Mouse (Mus musculus): ENCODE measurements at regions not wholly inside any gene's neighbourhood (a gene's known extent, or its start where the extent isn't known, plus 50 kb on each side); places are given as distances from the start of the nearest gene placed in this dataset.
"Not testable (repeated sequence)": the region's sequence is repeated elsewhere in the genome, so short reads cannot be mapped to it uniquely, and the experiment has no call there.

DNA sequence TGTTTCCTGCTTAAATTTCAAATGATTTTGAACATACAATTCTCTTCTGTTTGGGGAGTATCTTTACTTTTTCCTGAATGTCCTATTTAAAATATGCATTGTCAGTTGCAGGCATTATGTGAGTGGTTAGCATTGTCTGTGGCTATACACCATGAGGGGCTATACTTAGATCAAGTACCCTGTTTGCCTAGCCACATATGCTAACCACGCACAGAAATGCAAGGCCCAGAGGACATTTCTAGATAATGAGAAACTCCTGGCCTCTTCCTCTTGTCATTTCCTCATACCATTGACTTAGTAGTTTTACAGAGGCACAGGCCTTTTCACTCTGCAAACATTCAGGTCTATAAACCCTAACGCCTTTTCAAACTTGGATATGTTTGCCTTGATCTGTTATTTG, 267.1 kb upstream of the Ift57 start:
- no peak overlapping the region for H3K27ac ChIP-seq
- intact Hi-C loops (cut with DNase I), result no loop called here
- no peak overlapping the region for H3K4me3 ChIP-seq
- no peak for DNase-seq (ENCODE audit: extremely low spot score in 1 of 2, low spot score in 2 of 2)
- TF ChIP-seq CTCF (IDR thresholded peaks at IDR 0.05), result no peak

DNA sequence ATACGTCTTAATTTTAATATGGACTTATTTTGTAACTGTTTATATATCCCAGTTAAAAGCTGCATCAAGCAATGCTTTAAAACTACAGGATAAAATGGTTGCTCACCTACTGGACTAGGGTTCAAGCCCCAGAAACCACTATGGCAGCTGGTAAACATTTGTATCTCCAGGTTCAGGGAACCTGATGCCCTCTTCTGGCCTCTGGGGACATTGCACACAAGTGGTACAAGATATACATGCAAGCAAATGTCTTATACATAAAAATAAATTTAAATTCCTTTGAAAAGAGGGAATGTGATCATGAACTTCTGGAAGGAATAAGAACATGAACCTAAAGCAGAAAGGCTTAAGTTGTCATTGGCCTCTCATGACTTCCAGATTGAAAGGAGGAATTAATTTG, 257.8 kb upstream of the Ift57 start:
- DNase-seq (ENCODE audit: extremely low spot score in 1 of 2, low spot score in 2 of 2), result no peak
- TF ChIP-seq CTCF (IDR thresholded peaks at IDR 0.05), result peak; percentile 25
- intact Hi-C loops (cut with DNase I), result no loop called here
- Histone ChIP-seq H3K4me3 (no peak overlapping the region), H3K27ac (no peak overlapping the region)

DNA sequence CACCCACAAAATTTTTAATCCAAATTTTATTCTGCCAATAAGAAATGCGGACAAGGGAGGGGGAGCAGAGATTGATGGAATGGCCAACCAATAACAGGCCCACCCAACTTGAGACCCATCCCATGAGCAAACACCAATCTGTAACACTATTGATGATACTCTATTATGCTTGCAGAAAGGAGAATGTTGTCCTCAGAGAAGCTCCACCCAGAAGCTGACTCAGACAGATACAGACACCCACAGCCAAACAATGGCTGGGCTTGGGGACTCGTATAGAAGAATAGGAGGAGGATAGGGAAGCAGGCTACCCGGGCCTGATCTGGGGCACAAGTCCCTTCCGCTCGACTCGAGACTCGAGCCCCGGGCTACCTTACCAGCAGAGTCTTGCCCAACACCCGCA, 251.7 kb upstream of the Ift57 start:
- intact Hi-C loops (cut with DNase I); H3K4me3 ChIP-seq; H3K27ac ChIP-seq; DNase-seq (ENCODE audit: extremely low spot score in 1 of 2, low spot score in 2 of 2): not testable (repeated sequence)

DNA sequence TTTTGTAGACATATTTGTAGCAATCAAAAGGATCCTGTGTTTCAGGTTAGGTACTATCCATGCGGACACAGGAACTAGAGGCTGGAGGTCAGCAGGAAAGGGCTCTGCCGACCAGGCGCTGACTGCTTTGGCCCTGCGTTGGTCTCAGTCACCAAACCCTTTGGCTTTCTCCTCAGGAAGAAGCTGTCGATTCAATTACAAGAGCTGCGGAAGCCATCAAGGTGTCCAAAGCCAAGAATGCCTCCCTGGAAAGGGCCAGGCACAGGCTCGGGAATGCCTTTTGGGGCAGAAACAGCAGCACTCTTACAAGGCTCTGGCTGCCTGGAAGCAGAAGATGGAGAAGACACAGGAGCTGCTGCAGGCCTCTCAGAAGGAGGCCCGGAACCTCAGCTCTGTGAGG, 205.2 kb upstream of the Ift57 start:
- no peak for TF ChIP-seq CTCF (IDR thresholded peaks at IDR 0.05)
- Histone ChIP-seq H3K27ac (no peak overlapping the region), H3K4me3 (no peak overlapping the region)
- intact Hi-C loops (cut with DNase I), result no loop called here
- DNase-seq (ENCODE audit: extremely low spot score in 1 of 2, low spot score in 2 of 2), result no peak

DNA sequence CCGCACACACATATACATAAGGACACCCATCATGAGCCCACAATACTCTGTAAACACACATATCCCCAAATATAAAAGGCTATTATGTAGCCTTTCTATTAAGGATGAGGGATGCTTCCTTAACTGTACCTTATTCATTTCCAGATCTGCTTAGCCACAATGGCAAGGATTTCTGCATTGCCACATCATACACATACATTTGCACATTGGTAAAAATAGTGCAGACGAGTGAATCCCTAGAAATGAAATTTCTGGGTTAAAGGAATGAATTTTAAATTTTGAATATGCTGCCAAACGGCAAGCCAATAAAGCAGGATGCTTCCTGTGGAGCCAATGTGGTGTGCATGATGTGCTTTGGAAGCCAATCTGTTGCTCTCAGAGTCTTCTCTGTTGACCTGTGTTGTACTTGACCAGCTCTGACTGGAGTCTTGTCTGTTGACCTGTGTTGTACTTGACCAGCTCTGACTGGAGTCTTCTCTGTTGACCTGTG, 201.5 kb upstream of the Ift57 start:
- TF ChIP-seq CTCF (IDR thresholded peaks at IDR 0.05), result no peak
- DNase-seq (ENCODE audit: extremely low spot score in 1 of 2, low spot score in 2 of 2), result no peak
- Histone ChIP-seq H3K4me3 (no peak overlapping the region), H3K27ac (no peak overlapping the region)
- intact Hi-C loops (cut with DNase I), result loop anchor here (5.0 kb wide), 1 partner anchor 330 kb away; no protein-coding TSS in a partner anchor

DNA sequence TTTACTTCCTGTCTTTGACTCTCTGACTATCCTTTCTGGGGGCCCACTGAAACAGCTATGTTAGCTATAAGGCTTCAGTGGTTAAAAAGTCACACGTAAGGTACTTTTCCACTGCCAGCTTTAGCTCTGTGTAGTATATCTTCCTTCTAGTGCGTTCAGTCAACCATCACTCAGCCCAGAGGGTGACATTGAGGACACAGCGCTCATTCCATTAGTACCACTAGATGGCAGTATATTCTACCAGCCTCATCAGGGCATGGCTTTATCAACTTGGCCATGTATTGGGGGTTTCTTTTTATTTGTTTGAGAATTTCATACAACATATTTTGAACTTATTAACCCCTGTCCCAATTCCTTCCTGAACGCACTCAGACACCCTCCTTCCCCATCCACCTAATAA, 198.2 kb upstream of the Ift57 start:
- H3K27ac ChIP-seq, result no peak overlapping the region
- intact Hi-C loops (cut with DNase I), result loop anchor here (5.0 to 10.0 kb wide), 4 partner anchors 116 to 544 kb away; partner anchors contain the start of gene Ift57
- H3K4me3 ChIP-seq, result no peak overlapping the region
- DNase-seq (ENCODE audit: extremely low spot score in 1 of 2, low spot score in 2 of 2), result peak in 1 of 2 experiments; percentile 32
- TF ChIP-seq CTCF (IDR thresholded peaks at IDR 0.05), result peak; percentile 86

DNA sequence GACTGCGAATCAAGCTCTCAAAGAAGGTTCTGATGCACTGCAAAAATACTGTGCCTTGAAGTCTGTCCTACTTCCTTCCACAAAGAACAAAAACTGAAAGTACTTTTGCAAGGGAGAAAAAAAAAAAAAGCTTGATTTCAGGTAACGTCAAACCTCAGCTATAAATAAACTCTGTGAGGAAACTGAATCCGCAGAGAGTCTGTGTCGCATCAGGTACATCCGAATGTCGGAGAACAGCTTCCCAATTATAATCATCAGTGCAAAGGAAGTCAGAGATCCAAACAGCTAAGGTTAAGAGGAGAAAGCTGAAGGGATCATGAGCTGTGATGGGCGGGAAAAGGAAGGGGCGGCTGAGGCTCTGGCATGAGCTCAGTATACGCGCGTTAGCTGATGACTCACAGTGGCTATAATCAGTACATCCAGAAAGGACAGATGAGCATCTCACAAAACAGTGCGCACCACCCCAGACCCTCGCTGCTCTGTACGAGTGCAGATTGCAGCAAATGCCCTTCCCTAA, 195.1 kb upstream of the Ift57 start:
- Histone ChIP-seq H3K27ac (peak overlapping the region; percentile 71), H3K4me3 (0 out of 2 replicates have a peak overlapping the region, but pooled peaks have one; percentile 18)
- peak; percentile 41 to 49 for DNase-seq (ENCODE audit: extremely low spot score in 1 of 2, low spot score in 2 of 2)
- TF ChIP-seq CTCF (IDR thresholded peaks at IDR 0.05), result no peak
- intact Hi-C loops (cut with DNase I), result loop anchor here (1.0 to 10.0 kb wide), 7 partner anchors 17 to 541 kb away; partner anchors contain the start of gene Ift57

DNA sequence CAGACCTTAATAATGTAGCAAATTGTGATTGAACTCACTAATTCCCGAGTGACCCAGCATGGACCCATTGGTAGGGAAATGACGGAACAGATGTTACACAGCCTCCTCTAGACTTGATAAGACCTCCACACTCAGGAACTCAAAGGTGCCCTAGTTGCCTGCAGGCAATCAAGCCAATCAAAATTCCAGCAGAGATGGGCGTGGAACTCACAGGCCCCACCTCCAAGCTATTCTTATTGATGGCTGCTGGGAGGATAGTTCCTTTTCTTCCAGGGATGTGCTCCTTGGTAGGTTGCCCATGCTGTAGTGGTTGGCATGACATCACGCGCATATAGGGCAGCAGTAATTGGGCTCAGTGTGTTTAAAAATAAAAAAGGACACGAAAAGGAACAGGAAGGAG, 194.4 kb upstream of the Ift57 start:
- TF ChIP-seq CTCF (IDR thresholded peaks at IDR 0.05), result no peak
- Histone ChIP-seq H3K4me3 (no peak overlapping the region), H3K27ac (peak overlapping the region; percentile 71)
- intact Hi-C loops (cut with DNase I), result loop anchor here (1.0 to 10.0 kb wide), 6 partner anchors 16 to 540 kb away; partner anchors contain the start of gene Ift57
- DNase-seq (ENCODE audit: extremely low spot score in 1 of 2, low spot score in 2 of 2), result no peak

DNA sequence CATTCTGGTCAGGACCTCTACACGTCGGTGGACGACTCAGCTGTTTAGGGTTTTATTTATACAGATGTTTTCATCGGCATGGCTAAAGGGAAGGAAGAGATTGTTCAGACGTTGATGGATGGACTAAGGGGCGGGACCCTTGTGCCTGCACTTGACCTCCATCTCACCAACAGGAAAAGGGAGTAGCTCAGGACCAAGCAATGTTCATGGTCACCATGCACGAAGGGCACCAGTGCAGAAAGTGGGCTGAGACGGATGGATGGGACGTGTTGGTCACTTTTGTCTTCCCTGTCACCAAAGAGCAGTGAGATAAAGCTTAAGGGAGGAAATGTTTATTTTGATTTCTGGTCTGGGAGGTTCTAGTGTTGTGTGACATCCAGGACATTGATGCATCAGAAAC, 193.8 kb upstream of the Ift57 start:
- DNase-seq (ENCODE audit: extremely low spot score in 1 of 2, low spot score in 2 of 2), result no peak
- Histone ChIP-seq H3K4me3 (no peak overlapping the region), H3K27ac (no peak overlapping the region)
- intact Hi-C loops (cut with DNase I), result loop anchor here (2.0 to 10.0 kb wide), 2 partner anchors 16 to 540 kb away; no protein-coding TSS in a partner anchor
- TF ChIP-seq CTCF (IDR thresholded peaks at IDR 0.05), result no peak

DNA sequence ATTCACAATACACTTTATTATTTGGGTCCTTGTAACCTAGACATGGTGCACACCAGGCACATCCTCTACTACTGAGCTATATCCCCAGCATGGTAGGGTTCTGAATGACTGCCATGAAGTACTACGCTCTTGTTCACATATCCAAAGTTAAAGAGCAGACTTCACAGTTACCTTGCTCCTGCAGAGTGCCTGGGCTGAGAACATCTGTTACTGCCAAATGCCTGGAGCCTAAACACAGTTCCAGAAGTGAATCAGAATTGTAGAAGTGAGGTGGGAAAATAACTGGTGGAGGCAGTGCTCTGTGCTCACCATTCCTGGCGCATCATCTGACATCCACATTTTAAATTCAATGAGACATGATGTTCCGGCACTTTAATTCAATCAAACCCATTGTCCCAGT, 180.2 kb upstream of the Ift57 start:
- Histone ChIP-seq H3K27ac (no peak overlapping the region), H3K4me3 (no peak overlapping the region)
- DNase-seq (ENCODE audit: extremely low spot score in 1 of 2, low spot score in 2 of 2), result peak; percentile 21 to 30
- intact Hi-C loops (cut with DNase I), result no loop called here
- no peak for TF ChIP-seq CTCF (IDR thresholded peaks at IDR 0.05)

DNA sequence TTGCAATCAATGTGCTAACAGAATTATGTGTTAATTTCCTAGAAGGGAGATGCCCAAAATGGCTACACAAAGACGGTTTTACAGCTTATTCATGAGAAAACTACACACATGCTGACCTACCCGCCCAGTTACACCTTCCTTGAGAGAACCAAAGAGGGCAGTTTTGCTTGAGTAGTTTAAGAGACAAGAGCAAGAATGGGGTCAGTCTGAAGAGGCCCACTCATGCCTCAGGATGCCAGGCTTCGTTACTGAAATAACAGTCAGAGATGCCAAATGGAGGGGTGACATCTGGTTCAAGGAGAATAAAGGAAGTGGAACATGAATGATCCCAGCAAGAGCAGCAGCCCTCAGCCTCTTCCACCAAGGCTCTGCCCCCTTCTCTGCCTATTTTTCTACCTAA, 178.6 kb upstream of the Ift57 start:
- H3K27ac ChIP-seq, result no peak overlapping the region
- no peak overlapping the region for H3K4me3 ChIP-seq
- no peak for TF ChIP-seq CTCF (IDR thresholded peaks at IDR 0.05)
- intact Hi-C loops (cut with DNase I), result loop anchor here (2.0 to 5.0 kb wide), 5 partner anchors 16 to 337 kb away; partner anchors contain the start of gene Ift57
- DNase-seq (ENCODE audit: extremely low spot score in 1 of 2, low spot score in 2 of 2), result no peak

DNA sequence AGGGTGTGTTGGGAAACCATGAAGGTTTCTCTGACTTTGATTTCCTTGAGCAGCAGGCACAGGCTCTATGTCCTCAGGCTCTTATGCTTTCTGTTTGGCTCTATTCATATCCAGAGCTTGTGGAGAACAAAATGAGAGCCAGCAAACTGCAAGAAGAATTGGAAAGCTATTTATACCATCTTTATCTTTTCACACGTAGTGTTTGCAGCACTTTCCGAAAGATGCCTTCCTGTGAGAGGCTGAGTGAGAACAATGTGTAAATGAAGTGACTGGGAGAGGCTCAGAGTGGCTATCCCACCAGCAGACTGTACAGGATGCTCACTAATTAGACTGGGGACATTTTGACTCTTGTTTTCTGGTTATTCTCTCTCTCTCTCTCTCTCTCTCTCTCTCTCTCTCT, 177.3 kb upstream of the Ift57 start:
- H3K27ac ChIP-seq, result peak overlapping the region; percentile 38; the same call in 1 of the 2 replicates
- DNase-seq (ENCODE audit: extremely low spot score in 1 of 2, low spot score in 2 of 2), result no peak
- intact Hi-C loops (cut with DNase I), result loop anchor here (2.0 to 5.0 kb wide), 5 partner anchors 17 to 336 kb away; partner anchors contain the start of gene Ift57
- TF ChIP-seq CTCF (IDR thresholded peaks at IDR 0.05), result no peak
- H3K4me3 ChIP-seq, result no peak overlapping the region

DNA sequence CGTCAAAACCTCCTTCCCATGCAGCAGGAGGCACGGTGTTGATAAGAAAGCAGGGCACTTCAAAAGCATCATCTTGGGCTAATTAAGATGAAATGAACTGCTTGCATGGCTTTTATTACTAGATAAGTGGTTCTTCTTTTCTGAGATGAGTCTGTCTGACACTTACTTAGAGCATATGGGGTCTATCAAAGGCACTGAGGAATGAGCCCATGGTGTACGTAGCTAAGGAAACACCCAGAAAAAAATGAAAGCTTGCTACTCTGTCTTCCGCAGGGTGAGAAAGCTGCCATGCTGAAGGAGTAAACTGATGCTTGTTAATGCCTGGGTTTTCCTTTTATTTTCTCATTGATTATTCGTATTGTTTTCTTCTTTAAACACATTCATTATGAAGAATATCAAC, 176.5 kb upstream of the Ift57 start:
- Histone ChIP-seq H3K27ac (no peak overlapping the region), H3K4me3 (no peak overlapping the region)
- no peak for DNase-seq (ENCODE audit: extremely low spot score in 1 of 2, low spot score in 2 of 2)
- TF ChIP-seq CTCF (IDR thresholded peaks at IDR 0.05), result no peak
- intact Hi-C loops (cut with DNase I), result loop anchor here (5.0 kb wide), 4 partner anchors 110 to 335 kb away; partner anchors contain the start of gene Ift57

DNA sequence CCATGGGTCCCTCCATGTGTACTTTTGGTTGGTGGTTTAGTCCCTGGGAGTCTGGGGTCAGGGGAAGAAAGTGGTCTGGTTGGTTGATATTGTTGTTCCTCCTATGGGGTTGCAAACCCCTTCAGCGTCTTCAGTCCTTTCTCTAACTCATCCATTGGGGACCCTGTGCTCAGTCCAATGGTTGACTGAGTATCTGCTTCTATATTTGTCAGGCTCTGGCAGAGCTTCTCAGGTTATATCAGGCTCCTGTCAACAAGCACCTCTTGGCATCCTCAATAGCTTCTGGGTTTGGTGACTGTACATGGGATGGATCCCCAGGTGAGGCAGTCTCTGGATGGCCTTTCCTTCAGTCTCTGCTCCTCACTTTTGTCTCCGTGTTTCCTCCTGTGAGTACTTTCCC, 170.4 kb upstream of the Ift57 start:
- H3K27ac ChIP-seq; DNase-seq (ENCODE audit: extremely low spot score in 1 of 2, low spot score in 2 of 2): not testable (repeated sequence)
- intact Hi-C loops (cut with DNase I), result loop anchor here (5.0 kb wide), 1 partner anchor 79 kb away; no protein-coding TSS in a partner anchor

More for the DNA sequence above, 170.4 kb upstream of the Ift57 start:
- not testable (repeated sequence) for H3K4me3 ChIP-seq

Data from left cerebral cortex, adult 2 months (tissue).